Mouse (Mus musculus): ENCODE data around the gene Ttc39b. TPM values are rescaled to one million over a fixed set of nuclear protein-coding genes. Genes with fewer than 3 reads are reported as not detected.

Ttc39b gene
- polyA plus RNA-seq, 1 experiment, result 7.1 TPM

GRCm38 (mm10) chr4:83224242-83224641 lies 99.8 kb downstream of the Ttc39b start:
- Histone ChIP-seq H3K4me1 (ENCODE audit: control insufficient read depth, insufficient read depth, low read length) (no peaks in the 10 kb centered on the region), H3K4me3 (replicated peaks; ENCODE audit: extremely low read depth, low read depth, low read length) (no peak overlapping the region)
- TF ChIP-seq POLR2A (IDR thresholded peaks at IDR 0.05; ENCODE audit: borderline replicate concordance, extremely low read depth, low read depth, low read length), result no peak
- no peak for DNase-seq
- WGBS, result 43% methylated on average over 5 of the region's 5 CpGs

- Histone ChIP-seq H3K4me1 (ENCODE audit: control insufficient read depth, insufficient read depth, low read length) (no peaks in the 10 kb centered on the region), H3K4me3 (replicated peaks; ENCODE audit: extremely low read depth, low read depth, low read length) (no peak overlapping the region)
- 67% methylated on average over 5 of the region's 5 CpGs for whole genome bisulfite sequencing
- no peak for DNase-seq
- TF ChIP-seq CTCF (IDR thresholded peaks at IDR 0.05; ENCODE audit: insufficient read depth, low read length) (no peak), POLR2A (IDR thresholded peaks at IDR 0.05; ENCODE audit: borderline replicate concordance, extremely low read depth, low read depth, low read length) (no peak)
Observed at GRCm38 (mm10) chr4:83223197-83223596, 100.9 kb downstream of the Ttc39b start.

- WGBS, result 83% methylated on average over 13 of the region's 13 CpGs
- TF ChIP-seq POLR2A (IDR thresholded peaks at IDR 0.05; ENCODE audit: borderline replicate concordance, extremely low read depth, low read depth, low read length) (no peak), CTCF (IDR thresholded peaks at IDR 0.05; ENCODE audit: insufficient read depth, low read length) (no peak)
- no peaks in the 10 kb centered on the region for H3K4me1 ChIP-seq (ENCODE audit: control insufficient read depth, insufficient read depth, low read length)
- DNase-seq, result no peak
- no peak overlapping the region for H3K4me3 ChIP-seq (replicated peaks; ENCODE audit: extremely low read depth, low read depth, low read length)
Observed at GRCm38 (mm10) chr4:83220761-83221557, 103.1 kb downstream of the Ttc39b start.

GRCm38 (mm10) chr4:83219253-83219652 lies 104.8 kb downstream of the Ttc39b start:
- DNase-seq, result no peak
- Histone ChIP-seq H3K4me3 (replicated peaks; ENCODE audit: extremely low read depth, low read depth, low read length) (no peak overlapping the region), H3K4me1 (ENCODE audit: control insufficient read depth, insufficient read depth, low read length) (peaks cover 3% of the 10 kb centered on the region; the same call in 1 of the 2 replicates)
- WGBS, result 80% methylated on average over 5 of the region's 5 CpGs
- TF ChIP-seq POLR2A (IDR thresholded peaks at IDR 0.05; ENCODE audit: borderline replicate concordance, extremely low read depth, low read depth, low read length) (no peak), CTCF (IDR thresholded peaks at IDR 0.05; ENCODE audit: insufficient read depth, low read length) (no peak)

GRCm38 (mm10) chr4:83217128-83217527 lies 106.9 kb downstream of the Ttc39b start:
- Histone ChIP-seq H3K4me1 (ENCODE audit: control insufficient read depth, insufficient read depth, low read length) (peaks cover 3% of the 10 kb centered on the region; the same call in 1 of the 2 replicates), H3K4me3 (replicated peaks; ENCODE audit: extremely low read depth, low read depth, low read length) (no peak overlapping the region)
- WGBS, result 88% methylated on average over 5 of the region's 5 CpGs
- DNase-seq, result no peak
- TF ChIP-seq POLR2A (IDR thresholded peaks at IDR 0.05; ENCODE audit: borderline replicate concordance, extremely low read depth, low read depth, low read length) (no peak), CTCF (IDR thresholded peaks at IDR 0.05; ENCODE audit: insufficient read depth, low read length) (no peak)

- peaks cover 3% of the 10 kb centered on the region; the same call in 1 of the 2 replicates for H3K4me1 ChIP-seq (ENCODE audit: control insufficient read depth, insufficient read depth, low read length)
- no peak overlapping the region for H3K4me3 ChIP-seq (replicated peaks; ENCODE audit: extremely low read depth, low read depth, low read length)
- no peak for DNase-seq
- no peak for TF ChIP-seq POLR2A (IDR thresholded peaks at IDR 0.05; ENCODE audit: borderline replicate concordance, extremely low read depth, low read depth, low read length)
- no peak for TF ChIP-seq CTCF (IDR thresholded peaks at IDR 0.05; ENCODE audit: insufficient read depth, low read length)
- 82% methylated on average over 7 of the region's 7 CpGs for WGBS
Observed at GRCm38 (mm10) chr4:83216381-83216780, 107.7 kb downstream of the Ttc39b start.

- peaks cover 3% of the 10 kb centered on the region; the same call in 1 of the 2 replicates for H3K4me1 ChIP-seq (ENCODE audit: control insufficient read depth, insufficient read depth, low read length)
- DNase-seq, result no peak
- TF ChIP-seq CTCF (IDR thresholded peaks at IDR 0.05; ENCODE audit: insufficient read depth, low read length) (no peak), POLR2A (IDR thresholded peaks at IDR 0.05; ENCODE audit: borderline replicate concordance, extremely low read depth, low read depth, low read length) (no peak)
- no peak overlapping the region for H3K4me3 ChIP-seq (replicated peaks; ENCODE audit: extremely low read depth, low read depth, low read length)
- WGBS, result 63% methylated on average over 1 of the region's 1 CpGs
Observed at GRCm38 (mm10) chr4:83215776-83216175, 108.3 kb downstream of the Ttc39b start.

GRCm38 (mm10) chr4:83214822-83215558 lies 109.1 kb downstream of the Ttc39b start:
- 55% methylated on average over 9 of the region's 9 CpGs for WGBS
- peaks cover 3% of the 10 kb centered on the region; the same call in 1 of the 2 replicates for H3K4me1 ChIP-seq (ENCODE audit: control insufficient read depth, insufficient read depth, low read length)
- no peak for DNase-seq
- no peak overlapping the region for H3K4me3 ChIP-seq (replicated peaks; ENCODE audit: extremely low read depth, low read depth, low read length)
- TF ChIP-seq CTCF (IDR thresholded peaks at IDR 0.05; ENCODE audit: insufficient read depth, low read length), result no peak
- no peak for TF ChIP-seq POLR2A (IDR thresholded peaks at IDR 0.05; ENCODE audit: borderline replicate concordance, extremely low read depth, low read depth, low read length)

GRCm38 (mm10) chr4:83213752-83214151 lies 110.3 kb downstream of the Ttc39b start:
- H3K4me1 ChIP-seq (ENCODE audit: control insufficient read depth, insufficient read depth, low read length), result peaks cover 3% of the 10 kb centered on the region; the same call in 1 of the 2 replicates
- no peak for DNase-seq
- no peak overlapping the region for H3K4me3 ChIP-seq (replicated peaks; ENCODE audit: extremely low read depth, low read depth, low read length)
- 65% methylated on average over 6 of the region's 6 CpGs for WGBS
- TF ChIP-seq POLR2A (IDR thresholded peaks at IDR 0.05; ENCODE audit: borderline replicate concordance, extremely low read depth, low read depth, low read length), result no peak
- no peak for TF ChIP-seq CTCF (IDR thresholded peaks at IDR 0.05; ENCODE audit: insufficient read depth, low read length)

Measured in lung, adult 2 months (tissue).